Mouse (Mus musculus) brain, embryonic 14.5 days (tissue): ENCODE results near the gene Plcd1. TPM values are rescaled to one million over a fixed set of nuclear protein-coding genes. Genes with fewer than 3 reads are reported as not detected.
A peak's percentile ranks its signal among the peaks of the same experiment; 100 is the strongest.

Experiments
- DNase-seq: peaks from one replicate; pipeline ENCODE4 v3.0.0-alpha.2; 2011; ENCODE audit warnings: low read depth
- CTCF ChIP-seq: fragments of 200-500 bp; IDR thresholded peaks from 2 replicates; pipeline ENCODE4 v1.5.1; 2012; ENCODE audit warnings: inconsistent platforms, mild to moderate bottlenecking, moderate library complexity, borderline replicate concordance; ENCODE audit not compliant: insufficient read depth, insufficient read length; ENCODE audit errors: extremely low read depth
- POLR2A ChIP-seq: fragments of 200-500 bp; IDR thresholded peaks from 2 replicates; pipeline ENCODE4 v1.6.1; 2012; ENCODE audit warnings: mild to moderate bottlenecking, inconsistent platforms, borderline replicate concordance; ENCODE audit not compliant: poor library complexity, insufficient read depth, insufficient read length, severe bottlenecking; ENCODE audit errors: extremely low read depth
- polyA plus RNA-seq: library from polyadenylated mRNA; depleted of rRNA; stranded (reverse); fragments of >200 nt; gene quantifications from 2 replicates; pipeline ENCODE4 v1.2.3, GENCODE M21; 2012

Plcd1 gene
- polyA plus RNA-seq, 1 experiment, result 25.0 TPM

GRCm38 (mm10) chr9:119040101-119040775, 53.1 kb downstream of the Plcd1 start:
- TF ChIP-seq POLR2A, result no peak
- TF ChIP-seq CTCF, result no peak
- peak; percentile 54 for DNase-seq

GRCm38 (mm10) chr9:119038574-119038973, 54.7 kb downstream of the Plcd1 start:
- DNase-seq, result no peak
- no peak for TF ChIP-seq POLR2A
- no peak for TF ChIP-seq CTCF

GRCm38 (mm10) chr9:119037076-119037730, 56.1 kb downstream of the Plcd1 start:
- peak; percentile 77 for DNase-seq
- TF ChIP-seq CTCF (no peak), POLR2A (no peak)

GRCm38 (mm10) chr9:119035836-119036235, 57.5 kb downstream of the Plcd1 start:
- peak; percentile 35 for DNase-seq
- no peak for TF ChIP-seq CTCF
- no peak for TF ChIP-seq POLR2A

- TF ChIP-seq CTCF, result no peak
- no peak for TF ChIP-seq POLR2A
- DNase-seq, result peak; percentile 72
Measured at GRCm38 (mm10) chr9:119034676-119035665, 58.3 kb downstream of the Plcd1 start.

GRCm38 (mm10) chr9:119034069-119034468, 59.2 kb downstream of the Plcd1 start:
- DNase-seq, result no peak
- TF ChIP-seq CTCF (no peak), POLR2A (no peak)

GRCm38 (mm10) chr9:119033111-119033921, 60.0 kb downstream of the Plcd1 start:
- peak; percentile 88 for DNase-seq
- TF ChIP-seq POLR2A, result no peak
- TF ChIP-seq CTCF, result no peak

- TF ChIP-seq POLR2A, result no peak
- peak; percentile 39 for DNase-seq
Measured at GRCm38 (mm10) chr9:119032538-119032937, 60.8 kb downstream of the Plcd1 start.

GRCm38 (mm10) chr9:119031772-119032171, 61.5 kb downstream of the Plcd1 start:
- TF ChIP-seq POLR2A, result no peak
- no peak for TF ChIP-seq CTCF
- DNase-seq, result no peak

- no peak for DNase-seq
- TF ChIP-seq CTCF (no peak), POLR2A (no peak)
Measured at GRCm38 (mm10) chr9:119031038-119031437, 62.3 kb downstream of the Plcd1 start.
